Mouse (Mus musculus): Measurements from ENCODE around the gene Sri. TPM values are rescaled to one million over a fixed set of nuclear protein-coding genes. Genes with fewer than 3 reads are reported as not detected.

Sri gene
- total and polyA plus RNA-seq, 2 experiments from 2014 or later = 86.5 to 138 TPM

GRCm38 (mm10) chr5:8053827-8054226 is 7.9 kb downstream of the Sri start:
- no peak for TF ChIP-seq CTCF (IDR thresholded peaks at IDR 0.05; ENCODE audit: low read depth)
- WGBS = 93% methylated on average over 4 of the region's 4 CpGs

DNA sequence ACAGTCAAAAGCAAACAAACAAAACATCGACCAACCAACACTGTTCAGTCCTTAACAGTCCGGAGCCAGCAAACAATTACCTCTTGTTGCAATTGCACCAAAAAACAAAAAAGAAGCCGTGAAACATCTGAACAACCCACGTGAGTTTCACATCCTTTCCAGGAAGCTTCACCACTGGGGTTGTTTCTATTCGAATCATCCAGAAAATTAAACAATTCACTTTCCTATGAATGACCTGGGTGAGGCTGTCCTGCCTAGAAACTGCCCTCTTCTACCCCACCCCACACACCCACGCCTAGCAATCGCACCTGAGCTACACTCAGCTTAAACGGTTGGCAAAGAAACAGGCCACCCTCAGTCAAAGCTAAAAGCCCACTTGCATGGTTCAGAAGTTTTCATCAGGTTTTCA is 9.8 kb downstream of the Sri start:
- 19% methylated on average over 8 of the region's 8 CpGs for WGBS
- Histone ChIP-seq H3K9me3 (ENCODE audit: low read length) (no peaks in the 10 kb centered on the region), H3K27ac (ENCODE audit: low read depth, low read length) (peak overlapping the region; percentile 81; the same call in 1 of the 2 replicates), H3K9ac (peak overlapping the region; percentile 79; the same call in 1 of the 2 replicates), H3K4me1 (ENCODE audit: insufficient read depth) (peaks cover 9% of the 10 kb centered on the region; the same call in 1 of the 2 replicates), H3K4me2 (ENCODE audit: low read depth) (peak overlapping the region; percentile 61), H3K27me3 (ENCODE audit: insufficient read depth, low read length) (no peaks in the 10 kb centered on the region), H3K36me3 (ENCODE audit: insufficient read depth) (peaks cover 7% of the 10 kb centered on the region; the same call in 1 of the 2 replicates), H3K4me3 (ENCODE audit: low read depth, low read length) (peak overlapping the region; percentile 60)
- no peak for TF ChIP-seq CTCF (IDR thresholded peaks at IDR 0.05; ENCODE audit: low read depth)
- DNase-seq = no peak
- ATAC-seq = no peak

More at GRCm38 (mm10) chr5:8053827-8054226, 7.9 kb downstream of the Sri start:
- H3K9me3 ChIP-seq (ENCODE audit: low read length) = no peaks in the 10 kb centered on the region
- DNase-seq = no peak
- H3K27me3 ChIP-seq (ENCODE audit: insufficient read depth, low read length) = no peaks in the 10 kb centered on the region
- ATAC-seq = no peak
- no peak overlapping the region for H3K9ac ChIP-seq
- no peaks in the 10 kb centered on the region for H3K36me3 ChIP-seq (ENCODE audit: insufficient read depth)
- peaks cover 9% of the 10 kb centered on the region; the same call in 1 of the 2 replicates for H3K4me1 ChIP-seq (ENCODE audit: insufficient read depth)
- no peak overlapping the region for H3K4me3 ChIP-seq (ENCODE audit: low read depth, low read length)
- no peak overlapping the region for H3K4me2 ChIP-seq (ENCODE audit: low read depth)
- no peak overlapping the region for H3K27ac ChIP-seq (ENCODE audit: low read depth, low read length)

- peaks cover 7% of the 10 kb centered on the region; the same call in 1 of the 2 replicates for H3K36me3 ChIP-seq (ENCODE audit: insufficient read depth)
- H3K4me2 ChIP-seq (ENCODE audit: low read depth) = peak overlapping the region; percentile 61
- H3K4me1 ChIP-seq (ENCODE audit: insufficient read depth) = peaks cover 9% of the 10 kb centered on the region; the same call in 1 of the 2 replicates
- peak overlapping the region; percentile 60 for H3K4me3 ChIP-seq (ENCODE audit: low read depth, low read length)
- WGBS = under 1% methylated on average over 59 of the region's 60 CpGs
- H3K9ac ChIP-seq = peak overlapping the region; percentile 79
- H3K9me3 ChIP-seq (ENCODE audit: low read length) = no peaks in the 10 kb centered on the region
- peak; percentile 64 for DNase-seq
- H3K27ac ChIP-seq (ENCODE audit: low read depth, low read length) = peak overlapping the region; percentile 81
- no peak; the same call in 1 of the 2 replicates for TF ChIP-seq CTCF (IDR thresholded peaks at IDR 0.05; ENCODE audit: low read depth)
- H3K27me3 ChIP-seq (ENCODE audit: insufficient read depth, low read length) = no peaks in the 10 kb centered on the region
- ATAC-seq = peak; percentile 98
Observed at GRCm38 (mm10) chr5:8056141-8057017, 10.5 kb downstream of the Sri start.

- Histone ChIP-seq H3K4me1 (ENCODE audit: insufficient read depth) (peaks cover 9% of the 10 kb centered on the region; the same call in 1 of the 2 replicates), H3K27me3 (ENCODE audit: insufficient read depth, low read length) (no peaks in the 10 kb centered on the region), H3K4me2 (ENCODE audit: low read depth) (peak overlapping the region; percentile 61), H3K36me3 (ENCODE audit: insufficient read depth) (peaks cover 7% of the 10 kb centered on the region; the same call in 1 of the 2 replicates), H3K9me3 (ENCODE audit: low read length) (no peaks in the 10 kb centered on the region), H3K27ac (ENCODE audit: low read depth, low read length) (no peak overlapping the region), H3K9ac (peak overlapping the region; percentile 79), H3K4me3 (ENCODE audit: low read depth, low read length) (peak overlapping the region; percentile 60)
- ATAC-seq (no peak), DNase-seq (no peak)
- 60% methylated on average over 5 of the region's 5 CpGs for WGBS
- no peak for TF ChIP-seq CTCF (IDR thresholded peaks at IDR 0.05; ENCODE audit: low read depth)
Observed at GRCm38 (mm10) chr5:8057018-8057323, 11.1 kb downstream of the Sri start.

DNA sequence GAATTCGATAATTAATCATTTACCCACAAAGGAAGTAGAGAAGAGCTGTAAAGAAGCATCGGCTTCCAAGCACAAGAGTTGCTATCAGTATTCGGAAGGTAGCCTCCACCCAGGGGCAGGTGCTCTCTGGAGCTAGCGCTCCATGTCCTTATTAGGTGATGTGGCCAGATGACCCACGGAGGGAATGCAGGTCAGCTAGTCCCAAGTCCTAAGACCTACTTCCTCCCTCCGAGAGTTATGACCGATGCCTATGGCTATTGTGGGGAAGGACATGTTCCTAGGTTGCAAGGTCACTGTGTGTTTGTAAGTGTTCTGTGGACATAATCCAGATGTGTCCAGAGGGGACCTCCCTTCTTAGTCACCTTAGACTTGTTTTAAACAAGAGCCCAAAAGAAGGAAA is 12.2 kb downstream of the Sri start:
- Histone ChIP-seq H3K27ac (ENCODE audit: low read depth, low read length) (no peak overlapping the region), H3K9me3 (ENCODE audit: low read length) (no peaks in the 10 kb centered on the region), H3K27me3 (ENCODE audit: insufficient read depth, low read length) (no peaks in the 10 kb centered on the region), H3K4me2 (ENCODE audit: low read depth) (no peak overlapping the region), H3K4me1 (ENCODE audit: insufficient read depth) (peaks cover 9% of the 10 kb centered on the region; the same call in 1 of the 2 replicates), H3K36me3 (ENCODE audit: insufficient read depth) (peaks cover 7% of the 10 kb centered on the region; the same call in 1 of the 2 replicates), H3K4me3 (ENCODE audit: low read depth, low read length) (no peak overlapping the region), H3K9ac (no peak overlapping the region)
- WGBS = 92% methylated on average over 7 of the region's 7 CpGs
- no peak for TF ChIP-seq CTCF (IDR thresholded peaks at IDR 0.05; ENCODE audit: low read depth)
- no peak for ATAC-seq
- no peak for DNase-seq

- DNase-seq (no peak), ATAC-seq (no peak)
- TF ChIP-seq CTCF (IDR thresholded peaks at IDR 0.05; ENCODE audit: low read depth) = no peak
- Histone ChIP-seq H3K27me3 (ENCODE audit: insufficient read depth, low read length) (no peaks in the 10 kb centered on the region), H3K27ac (ENCODE audit: low read depth, low read length) (no peak overlapping the region), H3K9me3 (ENCODE audit: low read length) (no peaks in the 10 kb centered on the region), H3K9ac (no peak overlapping the region), H3K4me1 (ENCODE audit: insufficient read depth) (0 out of 2 replicates have a peak, but pooled peaks cover 2% of the 10 kb centered on the region), H3K4me2 (ENCODE audit: low read depth) (no peak overlapping the region), H3K4me3 (ENCODE audit: low read depth, low read length) (no peak overlapping the region), H3K36me3 (ENCODE audit: insufficient read depth) (peaks cover 43% of the 10 kb centered on the region)
- 98% methylated on average over 2 of the region's 2 CpGs for WGBS
Observed at GRCm38 (mm10) chr5:8062469-8062868, 16.6 kb downstream of the Sri start.

- TF ChIP-seq CTCF (IDR thresholded peaks at IDR 0.05; ENCODE audit: low read depth) = no peak
- Histone ChIP-seq H3K9me3 (ENCODE audit: low read length) (no peaks in the 10 kb centered on the region), H3K36me3 (ENCODE audit: insufficient read depth) (peaks cover 43% of the 10 kb centered on the region), H3K9ac (no peak overlapping the region), H3K27me3 (ENCODE audit: insufficient read depth, low read length) (no peaks in the 10 kb centered on the region), H3K27ac (ENCODE audit: low read depth, low read length) (no peak overlapping the region), H3K4me1 (ENCODE audit: insufficient read depth) (no peaks in the 10 kb centered on the region), H3K4me3 (ENCODE audit: low read depth, low read length) (no peak overlapping the region), H3K4me2 (ENCODE audit: low read depth) (no peak overlapping the region)
- DNase-seq (no peak), ATAC-seq (no peak)
- WGBS = 82% methylated on average over 6 of the region's 6 CpGs
Observed at GRCm38 (mm10) chr5:8063207-8063606, 17.3 kb downstream of the Sri start.
